Mouse (Mus musculus) G1E (cell line): ENCODE measurements at regions not wholly inside any gene's neighbourhood (a gene's known extent, or its start where the extent isn't known, plus 50 kb on each side); places are given as distances from the start of the nearest gene placed in this dataset.
"Not testable (repeated sequence)": the region's sequence is repeated elsewhere in the genome, so short reads cannot be mapped to it uniquely, and the experiment has no call there.

Source experiments
- ATAC-seq: 2 replicates; pipeline ENCODE4 v1.8.0; 2016; ENCODE audit warnings: mild to moderate bottlenecking; ENCODE audit not compliant: insufficient number of reproducible peaks, poor library complexity, low FRiP score, severe bottlenecking; ENCODE audit errors: extremely low read depth
- DNase-seq: peaks from one replicate; pipeline ENCODE4 v3.0.0; 2012; ENCODE audit warnings: low spot score
- H3K27me3 ChIP-seq: 2 replicates; pipeline ENCODE4 v1.6.1; 2012; ENCODE audit warnings: mild to moderate bottlenecking, low read length, inconsistent platforms; ENCODE audit not compliant: insufficient read depth
- H3K36me3 ChIP-seq: replicated peaks from 2 replicates; pipeline ENCODE3; 2012; ENCODE audit warnings: mild to moderate bottlenecking, inconsistent platforms
- H3K4me1 ChIP-seq: 2 replicates; pipeline ENCODE4 v1.6.1; 2012; ENCODE audit warnings: low read depth, low read length, inconsistent platforms, mixed read lengths; ENCODE audit not compliant: insufficient read depth
- H3K4me3 ChIP-seq: 2 replicates; pipeline ENCODE4 v1.5.1; 2012; ENCODE audit warnings: low read depth, mild to moderate bottlenecking, inconsistent platforms, low read length, moderate library complexity, mixed read lengths
- H3K9me3 ChIP-seq: replicated peaks from 2 replicates; pipeline ENCODE4 v1.6.1; 2012; ENCODE audit warnings: inconsistent platforms
- CTCF ChIP-seq: IDR thresholded peaks from 2 replicates; pipeline ENCODE4 v1.5.1; 2012; ENCODE audit warnings: low read depth, low read length, inconsistent platforms, mixed read lengths
- GATA1 ChIP-seq: IDR thresholded peaks from 2 replicates; pipeline ENCODE4 v1.6.1; 2012; ENCODE audit warnings: borderline replicate concordance, low read length, inconsistent platforms, mixed read lengths
- GATA2 ChIP-seq: IDR thresholded peaks from 2 replicates; pipeline ENCODE4 v1.6.1; 2012; ENCODE audit warnings: low read depth, low read length, inconsistent platforms, borderline replicate concordance
- POLR2AphosphoS5 ChIP-seq: IDR thresholded peaks from 2 replicates; pipeline ENCODE4 v1.6.1; 2012; ENCODE audit warnings: low read depth, low read length, inconsistent platforms; ENCODE audit not compliant: insufficient replicate concordance
- TAL1 ChIP-seq: conservative IDR thresholded peaks from 2 replicates; pipeline ENCODE4 v1.6.1; 2012; ENCODE audit warnings: low read depth, low read length, inconsistent platforms, mixed read lengths

DNA sequence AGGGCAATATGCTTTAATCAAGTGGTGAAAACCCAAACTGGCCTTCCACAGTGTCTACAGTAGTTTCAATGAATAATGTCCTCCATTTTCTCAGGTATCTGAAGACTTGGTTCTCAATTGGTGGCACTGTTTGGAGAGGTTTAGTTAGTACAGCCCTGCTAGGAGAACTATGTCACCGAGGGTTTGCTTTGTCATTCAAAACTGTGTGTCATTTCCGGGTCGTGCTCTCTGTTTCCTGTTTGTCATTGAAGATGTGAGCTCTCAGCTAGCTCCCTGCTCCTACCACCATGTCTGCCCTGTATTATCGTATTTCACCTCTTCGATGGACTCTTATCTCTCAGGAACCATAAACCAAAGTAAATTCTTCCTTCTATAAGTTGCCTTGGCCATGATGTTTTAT, 79.3 kb upstream of the Creb5 start:
- H3K27me3 ChIP-seq: no peaks in the 10 kb centered on the region
- no peaks in the 10 kb centered on the region for H3K36me3 ChIP-seq
- peaks cover 31% of the 10 kb centered on the region for H3K9me3 ChIP-seq
- no peaks in the 10 kb centered on the region for H3K4me1 ChIP-seq
- no peak overlapping the region for H3K4me3 ChIP-seq
- ATAC-seq (no peak), DNase-seq (no peak)
- TF ChIP-seq GATA2 (no peak), TAL1 (no peak), CTCF (no peak), POLR2AphosphoS5 (no peak), GATA1 (no peak)

DNA sequence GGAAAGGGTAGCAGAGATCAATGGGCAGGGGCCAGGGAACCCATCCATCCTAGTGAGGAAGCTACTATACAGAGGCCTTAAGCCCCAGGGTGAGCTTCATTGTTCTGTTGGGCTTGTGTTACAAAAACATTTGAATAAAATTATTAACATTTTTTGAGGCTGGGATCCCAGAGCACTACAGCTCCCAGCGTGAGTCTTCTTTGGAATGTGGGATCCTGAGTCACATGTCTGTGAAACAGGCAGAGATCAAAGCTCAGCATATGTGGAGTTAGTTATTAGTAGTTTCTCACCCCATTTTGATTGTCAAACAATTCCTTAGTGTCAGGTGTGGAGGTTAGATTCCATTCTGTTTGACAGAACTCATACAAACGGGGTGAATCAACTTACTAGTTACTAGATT, 79.7 kb upstream of the Creb5 start:
- Histone ChIP-seq H3K4me3 (no peak overlapping the region), H3K27me3 (no peaks in the 10 kb centered on the region)
- TF ChIP-seq TAL1: no peak
- TF ChIP-seq GATA1: no peak
- no peak for TF ChIP-seq GATA2
- no peak for TF ChIP-seq CTCF
- TF ChIP-seq POLR2AphosphoS5: no peak

DNA sequence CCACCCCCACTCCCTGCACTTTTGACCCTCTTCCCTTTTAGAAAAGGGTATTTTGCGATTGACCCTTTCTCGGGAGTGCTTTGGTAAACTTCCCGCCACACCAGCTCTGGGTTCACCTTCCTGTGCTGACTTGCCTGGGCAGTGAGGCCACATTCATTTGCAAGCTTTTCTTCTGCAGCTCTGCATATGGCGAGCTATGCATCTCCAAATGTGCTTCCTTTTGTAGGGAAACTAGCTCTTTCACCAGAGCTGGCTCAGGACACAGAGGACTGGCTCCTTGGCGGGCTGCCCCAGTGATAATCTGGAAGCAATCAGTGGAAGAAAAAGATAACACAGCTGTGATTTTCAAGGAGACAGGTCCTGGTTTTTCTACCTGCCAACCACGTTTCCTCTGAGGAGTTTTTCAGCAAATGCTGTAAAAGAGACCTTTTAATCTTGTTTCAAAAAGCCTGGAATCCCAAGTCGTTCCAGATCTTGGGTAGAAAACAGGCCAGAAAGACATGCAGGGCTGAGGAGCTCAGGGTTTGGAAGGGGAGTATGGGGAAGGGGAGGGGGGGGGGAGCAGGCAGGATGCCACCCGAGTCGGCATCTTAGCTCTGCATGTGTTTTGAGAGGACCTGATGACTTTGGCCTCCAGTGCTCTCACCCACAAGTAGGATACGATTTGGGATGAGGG, 85.7 kb upstream of the Creb5 start:
- DNase-seq (no peak), ATAC-seq (no peak)
- Histone ChIP-seq H3K27me3 (no peaks in the 10 kb centered on the region), H3K4me1 (no peaks in the 10 kb centered on the region), H3K4me3 (no peak overlapping the region), H3K36me3 (no peaks in the 10 kb centered on the region), H3K9me3 (peaks cover 53% of the 10 kb centered on the region)
- TF ChIP-seq TAL1 (no peak), GATA1 (no peak), POLR2AphosphoS5 (no peak), GATA2 (no peak), CTCF (no peak)

More for the DNA sequence above, 79.7 kb upstream of the Creb5 start:
- Histone ChIP-seq H3K36me3 (no peaks in the 10 kb centered on the region), H3K9me3 (peaks cover 34% of the 10 kb centered on the region), H3K4me1 (no peaks in the 10 kb centered on the region)
- DNase-seq: no peak
- no peak for ATAC-seq

DNA sequence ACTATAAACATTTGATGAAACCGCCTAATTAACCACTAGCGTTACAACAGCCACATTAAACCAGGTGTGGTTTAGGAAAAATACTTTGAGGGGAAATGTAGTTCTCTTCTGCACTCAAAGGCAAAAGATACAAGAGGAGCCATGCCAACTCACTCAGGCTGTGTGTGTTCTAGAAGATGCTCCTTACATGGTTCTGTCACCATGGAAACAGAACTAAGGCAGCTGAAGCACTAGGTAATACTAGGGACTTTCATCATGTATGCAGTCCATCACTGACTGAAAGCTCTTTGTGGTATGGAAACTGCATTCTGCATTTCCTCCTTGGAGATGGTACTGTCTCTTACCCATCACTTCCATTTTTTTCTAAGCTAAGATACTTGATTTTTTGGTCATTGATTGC, 87.6 kb upstream of the Creb5 start:
- TF ChIP-seq POLR2AphosphoS5 (no peak), CTCF (no peak), GATA1 (no peak), GATA2 (no peak), TAL1 (no peak)
- no peak overlapping the region for H3K4me3 ChIP-seq
- no peak for DNase-seq
- no peaks in the 10 kb centered on the region for H3K4me1 ChIP-seq
- no peak for ATAC-seq
- peaks cover 51% of the 10 kb centered on the region for H3K9me3 ChIP-seq
- no peaks in the 10 kb centered on the region for H3K27me3 ChIP-seq
- H3K36me3 ChIP-seq: no peaks in the 10 kb centered on the region

DNA sequence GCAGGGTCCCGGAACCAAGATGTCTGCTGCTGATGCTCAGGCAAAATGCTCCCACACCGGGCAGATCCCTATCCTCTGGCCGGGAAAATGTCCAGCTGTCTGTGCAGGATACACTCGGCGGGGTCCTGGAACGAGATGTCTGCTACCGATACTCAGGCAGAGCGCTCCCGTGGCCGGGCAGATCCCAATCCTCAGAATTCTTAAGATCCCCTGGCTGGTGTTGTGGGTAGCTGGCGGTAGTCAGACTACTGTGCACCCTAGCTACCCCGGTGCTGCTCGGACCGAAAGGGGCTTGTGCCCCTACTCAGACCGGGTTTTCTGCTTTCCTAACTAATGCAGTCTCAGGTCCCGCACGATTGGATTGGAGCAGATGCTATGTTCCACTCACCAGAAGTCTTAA, 104.9 kb upstream of the Creb5 start:
- peaks cover 26% of the 10 kb centered on the region for H3K9me3 ChIP-seq
- not testable (repeated sequence) for H3K27me3 ChIP-seq, H3K36me3 ChIP-seq, H3K4me1 ChIP-seq, ATAC-seq, DNase-seq, H3K4me3 ChIP-seq

DNA sequence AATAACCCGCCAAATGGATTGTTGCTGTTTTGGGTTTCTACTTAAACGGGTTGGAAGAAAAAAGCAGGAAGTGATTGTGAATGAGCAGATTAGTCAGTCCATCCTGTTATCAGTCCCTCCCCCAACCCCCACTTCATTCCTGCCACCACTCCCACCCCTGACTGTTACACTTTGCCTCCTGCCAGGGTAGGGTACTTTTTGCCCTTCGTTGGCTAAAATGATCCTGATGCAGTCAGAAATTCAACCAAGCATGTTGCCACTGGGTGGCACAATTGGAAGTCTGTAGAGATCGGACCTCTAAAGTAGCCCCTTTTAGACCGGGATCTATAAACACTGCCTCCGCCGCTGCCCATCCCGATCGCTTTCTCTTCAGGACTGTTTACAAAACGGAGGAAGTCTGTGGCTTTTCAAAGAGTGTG, 96.0 kb upstream of the Jazf1 start:
- DNase-seq (no peak), ATAC-seq (no peak)
- no peaks in the 10 kb centered on the region for H3K36me3 ChIP-seq
- TF ChIP-seq GATA1 (no peak), POLR2AphosphoS5 (no peak), GATA2 (no peak), TAL1 (no peak), CTCF (no peak)
- H3K4me3 ChIP-seq: no peak overlapping the region
- no peaks in the 10 kb centered on the region for H3K27me3 ChIP-seq
- H3K9me3 ChIP-seq: peaks cover 32% of the 10 kb centered on the region
- H3K4me1 ChIP-seq: no peaks in the 10 kb centered on the region

DNA sequence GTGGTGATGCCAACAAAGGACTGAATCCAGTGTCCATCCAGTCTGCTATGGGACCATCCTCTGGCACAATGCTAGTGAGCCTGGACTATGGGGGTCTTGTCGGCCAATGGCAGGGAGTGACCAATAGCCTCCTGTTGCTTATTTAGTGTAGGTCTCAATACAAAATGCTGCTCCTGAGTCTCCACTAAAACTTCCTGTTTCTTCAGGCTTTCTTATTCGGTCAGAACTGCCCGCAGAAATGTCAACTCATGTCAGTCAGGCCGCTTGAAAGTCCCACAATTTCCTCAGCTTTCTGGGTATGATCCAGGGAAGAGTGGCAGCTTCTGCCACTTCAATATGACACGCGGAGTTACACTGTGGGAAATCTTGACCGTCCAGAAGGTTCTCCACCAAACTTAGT, 94.7 kb upstream of the Jazf1 start:
- Histone ChIP-seq H3K36me3 (no peaks in the 10 kb centered on the region), H3K27me3 (no peaks in the 10 kb centered on the region), H3K4me1 (no peaks in the 10 kb centered on the region), H3K9me3 (peaks cover 27% of the 10 kb centered on the region), H3K4me3 (no peak overlapping the region)
- TF ChIP-seq CTCF (no peak), TAL1 (no peak), GATA2 (no peak), POLR2AphosphoS5 (no peak), GATA1 (no peak)
- DNase-seq (no peak), ATAC-seq (no peak)
